Mouse (Mus musculus): ENCODE data around the gene Eif2ak4. TPM values are rescaled to one million over a fixed set of nuclear protein-coding genes. Genes with fewer than 3 reads are reported as not detected.

Gene Eif2ak4
- polyA plus RNA-seq, 1 experiment = 11.9 TPM

- Histone ChIP-seq H3K4me3 (ENCODE audit: extremely low read depth, insufficient read depth, insufficient read length) (no peak overlapping the region), H3K4me1 (ENCODE audit: control insufficient read depth, insufficient read depth, insufficient read length) (no peaks in the 10 kb centered on the region), H3K27me3 (ENCODE audit: control insufficient read depth, insufficient read depth, low read length) (no peaks in the 10 kb centered on the region), H3K27ac (ENCODE audit: insufficient read depth, low read length) (no peak overlapping the region), H3K36me3 (ENCODE audit: control insufficient read depth, insufficient read depth, low read length) (peaks cover 9% of the 10 kb centered on the region)
- TF ChIP-seq POLR2A (IDR thresholded peaks at IDR 0.05; ENCODE audit: low read depth, low read length) (no peak), CTCF (IDR thresholded peaks at IDR 0.05; ENCODE audit: extremely low read depth, insufficient read depth, insufficient read length, insufficient replicate concordance) (no peak)
- DNase-seq (ENCODE audit: low read depth in 1 of 2, low spot score in 2 of 2) = no peak
- WGBS = 95% methylated on average over 5 of the region's 5 CpGs
These were observed 13.7 kb downstream of the Eif2ak4 start for GRCm38 (mm10) chr2:118401834-118402727.

GRCm38 (mm10) chr2:118404336-118404735 is 15.9 kb downstream of the Eif2ak4 start:
- H3K4me3 ChIP-seq (ENCODE audit: extremely low read depth, insufficient read depth, insufficient read length) = no peak overlapping the region
- WGBS = 87% methylated on average over 5 of the region's 5 CpGs
- no peaks in the 10 kb centered on the region for H3K4me1 ChIP-seq (ENCODE audit: control insufficient read depth, insufficient read depth, insufficient read length)
- no peak for DNase-seq (ENCODE audit: low read depth in 1 of 2, low spot score in 2 of 2)
- TF ChIP-seq POLR2A (IDR thresholded peaks at IDR 0.05; ENCODE audit: low read depth, low read length) = no peak
- TF ChIP-seq CTCF (IDR thresholded peaks at IDR 0.05; ENCODE audit: extremely low read depth, insufficient read depth, insufficient read length, insufficient replicate concordance) = no peak
- H3K36me3 ChIP-seq (ENCODE audit: control insufficient read depth, insufficient read depth, low read length) = peaks cover 15% of the 10 kb centered on the region
- H3K27ac ChIP-seq (ENCODE audit: insufficient read depth, low read length) = no peak overlapping the region
- H3K27me3 ChIP-seq (ENCODE audit: control insufficient read depth, insufficient read depth, low read length) = no peaks in the 10 kb centered on the region

GRCm38 (mm10) chr2:118405568-118405967 is 17.1 kb downstream of the Eif2ak4 start:
- Histone ChIP-seq H3K4me1 (ENCODE audit: control insufficient read depth, insufficient read depth, insufficient read length) (no peaks in the 10 kb centered on the region), H3K36me3 (ENCODE audit: control insufficient read depth, insufficient read depth, low read length) (peaks cover 15% of the 10 kb centered on the region), H3K27ac (ENCODE audit: insufficient read depth, low read length) (no peak overlapping the region), H3K4me3 (ENCODE audit: extremely low read depth, insufficient read depth, insufficient read length) (no peak overlapping the region), H3K27me3 (ENCODE audit: control insufficient read depth, insufficient read depth, low read length) (no peaks in the 10 kb centered on the region)
- WGBS = 95% methylated on average over 4 of the region's 4 CpGs
- TF ChIP-seq POLR2A (IDR thresholded peaks at IDR 0.05; ENCODE audit: low read depth, low read length) = no peak
- TF ChIP-seq CTCF (IDR thresholded peaks at IDR 0.05; ENCODE audit: extremely low read depth, insufficient read depth, insufficient read length, insufficient replicate concordance) = no peak
- DNase-seq (ENCODE audit: low read depth in 1 of 2, low spot score in 2 of 2) = no peak

GRCm38 (mm10) chr2:118406811-118407210 is 18.4 kb downstream of the Eif2ak4 start:
- no peak for TF ChIP-seq CTCF (IDR thresholded peaks at IDR 0.05; ENCODE audit: extremely low read depth, insufficient read depth, insufficient read length, insufficient replicate concordance)
- TF ChIP-seq POLR2A (IDR thresholded peaks at IDR 0.05; ENCODE audit: low read depth, low read length) = no peak
- 82% methylated on average over 2 of the region's 2 CpGs for WGBS
- Histone ChIP-seq H3K27me3 (ENCODE audit: control insufficient read depth, insufficient read depth, low read length) (no peaks in the 10 kb centered on the region), H3K4me1 (ENCODE audit: control insufficient read depth, insufficient read depth, insufficient read length) (no peaks in the 10 kb centered on the region), H3K4me3 (ENCODE audit: extremely low read depth, insufficient read depth, insufficient read length) (no peak overlapping the region), H3K27ac (ENCODE audit: insufficient read depth, low read length) (no peak overlapping the region), H3K36me3 (ENCODE audit: control insufficient read depth, insufficient read depth, low read length) (peaks cover 19% of the 10 kb centered on the region)
- no peak for DNase-seq (ENCODE audit: low read depth in 1 of 2, low spot score in 2 of 2)

GRCm38 (mm10) chr2:118408336-118408895 is 20.0 kb downstream of the Eif2ak4 start:
- TF ChIP-seq CTCF (IDR thresholded peaks at IDR 0.05; ENCODE audit: extremely low read depth, insufficient read depth, insufficient read length, insufficient replicate concordance) (no peak), POLR2A (IDR thresholded peaks at IDR 0.05; ENCODE audit: low read depth, low read length) (no peak)
- WGBS = 93% methylated on average over 4 of the region's 4 CpGs
- no peaks in the 10 kb centered on the region for H3K27me3 ChIP-seq (ENCODE audit: control insufficient read depth, insufficient read depth, low read length)
- no peak overlapping the region for H3K4me3 ChIP-seq (ENCODE audit: extremely low read depth, insufficient read depth, insufficient read length)
- H3K36me3 ChIP-seq (ENCODE audit: control insufficient read depth, insufficient read depth, low read length) = peaks cover 24% of the 10 kb centered on the region
- H3K27ac ChIP-seq (ENCODE audit: insufficient read depth, low read length) = no peak overlapping the region
- no peaks in the 10 kb centered on the region for H3K4me1 ChIP-seq (ENCODE audit: control insufficient read depth, insufficient read depth, insufficient read length)
- no peak for DNase-seq (ENCODE audit: low read depth in 1 of 2, low spot score in 2 of 2)

GRCm38 (mm10) chr2:118412821-118413220 is 24.4 kb downstream of the Eif2ak4 start:
- H3K27me3 ChIP-seq (ENCODE audit: control insufficient read depth, insufficient read depth, low read length) = no peaks in the 10 kb centered on the region

More at GRCm38 (mm10) chr2:118412821-118413220, 24.4 kb downstream of the Eif2ak4 start:
- Histone ChIP-seq H3K4me1 (ENCODE audit: control insufficient read depth, insufficient read depth, insufficient read length) (no peaks in the 10 kb centered on the region), H3K4me3 (ENCODE audit: extremely low read depth, insufficient read depth, insufficient read length) (no peak overlapping the region), H3K36me3 (ENCODE audit: control insufficient read depth, insufficient read depth, low read length) (peaks cover 29% of the 10 kb centered on the region), H3K27ac (ENCODE audit: insufficient read depth, low read length) (no peak overlapping the region)
- 94% methylated on average over 11 of the region's 11 CpGs for WGBS
- no peak for DNase-seq (ENCODE audit: low read depth in 1 of 2, low spot score in 2 of 2)
- no peak for TF ChIP-seq POLR2A (IDR thresholded peaks at IDR 0.05; ENCODE audit: low read depth, low read length)
- TF ChIP-seq CTCF (IDR thresholded peaks at IDR 0.05; ENCODE audit: extremely low read depth, insufficient read depth, insufficient read length, insufficient replicate concordance) = no peak
